9 mouse cellular contexts compared by ENCODE assay signal in the genomic region with DNA sequence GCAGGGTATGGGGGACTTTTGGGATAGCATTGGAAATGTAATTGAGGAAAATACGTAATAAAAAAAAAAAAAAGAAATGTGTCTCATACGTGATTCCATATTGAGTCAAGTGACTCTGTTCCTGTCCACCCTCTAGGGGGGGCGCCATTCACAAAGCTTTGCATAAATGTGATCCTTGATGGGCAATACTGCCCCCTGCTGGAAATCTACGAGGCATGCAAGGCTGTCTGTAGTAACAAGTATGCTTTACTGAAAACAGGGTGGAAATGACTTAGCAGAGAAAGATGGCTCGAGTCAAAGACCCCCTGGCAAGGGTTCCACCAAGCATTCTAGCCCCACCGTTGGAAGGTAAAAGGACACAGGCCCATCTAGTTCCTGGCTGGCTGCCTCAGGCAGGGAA.
DNase-seq lines count a peak whose midpoint lies in the region; ATAC-seq and TF ChIP-seq lines count a peak whose summit lies in the region.
"Had no signal": no experiment of that assay in that cellular context is flagged by ENCODE, and none has a peak within 500 bp of the region (broad histone marks: within the 10 kb centered on the region; RNA-seq: fewer than 3 reads in every experiment).

No protein-coding gene starts in this region.

- no peaks in the 10 kb centered on the region for H3K79me2 ChIP-seq in liver, adult 2 months (ENCODE audit: control insufficient read depth, insufficient read depth, low read length)

- no peaks in the 10 kb centered on the region for H3K36me3 ChIP-seq in liver, adult 2 months (ENCODE audit: control insufficient read depth, insufficient read depth, low read length)
- no peaks in the 10 kb centered on the region for H3K36me3 ChIP-seq in liver, embryonic 12.5 days
- H3K36me3 ChIP-seq: limb, embryonic 13.5 days had no signal

- no peaks in the 10 kb centered on the region for H3K27me3 ChIP-seq in liver, adult 2 months (ENCODE audit: control insufficient read depth, insufficient read depth, low read length)
- no peaks in the 10 kb centered on the region for H3K27me3 ChIP-seq in liver, embryonic 12.5 days (replicated peaks)
- H3K27me3 ChIP-seq: limb, embryonic 13.5 days had no signal

- no peak overlapping the region for H3K4me2 ChIP-seq in liver, embryonic 12.5 days
- H3K4me2 ChIP-seq: limb, embryonic 13.5 days had no signal

- H3K4me3 ChIP-seq in liver, adult 2 months (ENCODE audit: insufficient read depth, low read depth, low read length), result no peak overlapping the region
- H3K4me3 ChIP-seq in liver, embryonic 12.5 days, result no peak overlapping the region
- H3K4me3 ChIP-seq: limb, embryonic 13.5 days had no signal

- no peak for ATAC-seq in liver, embryonic 12.5 days
- no peak for ATAC-seq in erythroblast, adult 5-6 weeks (replicated peaks; ENCODE audit: low FRiP score, poor library complexity, severe bottlenecking)

- 44% methylated on average over 6 of the region's 6 CpGs for WGBS in liver, adult 2 months
- 28% methylated on average over 6 of the region's 6 CpGs for WGBS in liver, embryonic 12.5 days (ENCODE audit: insufficient replicate concordance)

- H3K9me3 ChIP-seq in liver, embryonic 12.5 days (replicated peaks), result no peaks in the 10 kb centered on the region
- H3K9me3 ChIP-seq: limb, embryonic 13.5 days had no signal

- intact Hi-C loops in gastrocnemius, postnatal 14 days (cut with DNase I; ENCODE audit: low total_unique reads), result no loop called here

- H3K27ac ChIP-seq in liver, adult 2 months (replicated peaks; ENCODE audit: insufficient read depth, low read depth, low read length), result no peak overlapping the region
- H3K27ac ChIP-seq in liver, embryonic 12.5 days, result no peak overlapping the region
- H3K27ac ChIP-seq: limb, embryonic 13.5 days had no signal

- H3K4me1 ChIP-seq in liver, adult 2 months (ENCODE audit: control insufficient read depth, insufficient read depth, low read length), result no peaks in the 10 kb centered on the region
- H3K4me1 ChIP-seq in liver, embryonic 12.5 days, result no peaks in the 10 kb centered on the region
- H3K4me1 ChIP-seq: limb, embryonic 13.5 days had no signal

- no peak for TF ChIP-seq POLR2A in liver, adult 2 months (IDR thresholded peaks at IDR 0.05; ENCODE audit: extremely low read depth, insufficient read depth, low read length)

- TF ChIP-seq CTCF in liver, adult 2 months (IDR thresholded peaks at IDR 0.05; ENCODE audit: low read depth, low read length), result peak; percentile 31; the same call in 1 of the 2 replicates

- DNase-seq in adrenal gland, adult 2 months, result peak; percentile 18
- DNase-seq in adrenal gland, postnatal 4 days (ENCODE audit: low spot score in 2 of 2), result no peak
- DNase-seq in liver, adult 2 months (ENCODE audit: extremely low read depth, low read depth, low spot score), result peak; percentile 13
- peak; percentile 61 for DNase-seq in induced T-regulatory cell, adult 2 months (ENCODE audit: low read depth)
- DNase-seq in thymus, postnatal 10 days (ENCODE audit: low spot score in 2 of 2), result peak; percentile 11 to 57
- DNase-seq in gastrocnemius, postnatal 14 days, result no peak

- H3K9ac ChIP-seq in liver, adult 2 months (ENCODE audit: low read depth, low read length), result no peak overlapping the region
- H3K9ac ChIP-seq in liver, embryonic 12.5 days, result no peak overlapping the region
- H3K9ac ChIP-seq: limb, embryonic 13.5 days had no signal

Comparison
In these comparisons a context has a peak if more than half of its experiments do, and no peak if none do; other contexts are left out.
1. DNase-seq: peak in adrenal gland, adult 2 months (single experiment), liver, adult 2 months (single experiment), induced T-regulatory cell, adult 2 months (single experiment) and thymus, postnatal 10 days (2 of 2); none in adrenal gland, postnatal 4 days (0 of 2) and gastrocnemius, postnatal 14 days (single experiment).